Mouse (Mus musculus) MEL (cell line): ENCODE results near the gene Dnajb14. TPM values are rescaled to one million over a fixed set of nuclear protein-coding genes. Genes with fewer than 3 reads are reported as not detected.

ENCODE experiments used
- DNase-seq: peaks from one replicate; pipeline ENCODE4 v3.0.0; 2011; ENCODE audit warnings: low read depth, low spot score
- H3K27ac ChIP-seq: 2 replicates; pipeline ENCODE4 v1.5.1; 2012; ENCODE audit warnings: low read depth, mild to moderate bottlenecking, control low read depth, low read length, moderate library complexity; ENCODE audit not compliant: control insufficient read depth
- H3K27me3 ChIP-seq, 2 experiments: fragments of 150-350 bp in 1 of 2; sonication (generic) in 1 of 2; 2 replicates each; pipeline ENCODE4 v1.6.1; 2012; ENCODE audit warnings: low read length in 2 of 2, mild to moderate bottlenecking in 2 of 2, improper control_type of control experiment in 1 of 2, moderate library complexity in 1 of 2; ENCODE audit not compliant: insufficient read depth in 2 of 2, control insufficient read depth in 1 of 2
- H3K36me3 ChIP-seq, 2 experiments: 2 replicates each; pipeline ENCODE4 v1.6.1; 2012 to 2014; ENCODE audit warnings: low read length in 2 of 2, improper control_type of control experiment in 1 of 2, inconsistent platforms in 1 of 2, mild to moderate bottlenecking in 1 of 2; ENCODE audit not compliant: insufficient read depth in 2 of 2, control insufficient read depth in 1 of 2
- H3K4me1 ChIP-seq, 2 experiments: fragments of 150-350 bp in 1 of 2; sonication (generic) in 1 of 2; 2 replicates each; pipeline ENCODE4 v1.6.1; 2012; ENCODE audit warnings: low read length in 2 of 2, improper control_type of control experiment in 1 of 2, mild to moderate bottlenecking in 1 of 2; ENCODE audit not compliant: insufficient read depth in 2 of 2, control insufficient read depth in 1 of 2
- H3K4me3 ChIP-seq, 2 experiments: fragments of 150-350 bp in 1 of 2; sonication (generic) in 1 of 2; 2 replicates each; pipeline ENCODE4 v1.5.1; 2012; ENCODE audit warnings: low read depth in 2 of 2, low read length in 2 of 2, mild to moderate bottlenecking in 2 of 2, moderate library complexity in 2 of 2, control low read depth in 1 of 2, improper control_type of control experiment in 1 of 2; ENCODE audit not compliant: control insufficient read depth in 1 of 2, insufficient read depth in 1 of 2
- H3K79me2 ChIP-seq: 2 replicates; pipeline ENCODE4 v1.6.1; 2012; ENCODE audit warnings: mild to moderate bottlenecking, low read length, moderate library complexity; ENCODE audit not compliant: control insufficient read depth, poor library complexity, insufficient read depth
- H3K9ac ChIP-seq: 2 replicates; pipeline ENCODE4 v1.6.1; 2012; ENCODE audit warnings: low read depth, mild to moderate bottlenecking, control low read depth, low read length, moderate library complexity; ENCODE audit not compliant: control insufficient read depth, poor library complexity, severe bottlenecking
- H3K9me3 ChIP-seq: fragments of 150-350 bp; sonication (generic); replicated peaks from 2 replicates; pipeline ENCODE4 v1.6.1; 2012; ENCODE audit warnings: mild to moderate bottlenecking, low read length, improper control_type of control experiment, moderate library complexity; ENCODE audit not compliant: insufficient read depth
- BHLHE40 ChIP-seq: IDR thresholded peaks from 2 replicates; pipeline ENCODE4 v1.6.1; 2012; ENCODE audit warnings: low read depth, mild to moderate bottlenecking, inconsistent platforms, low read length, improper control_type of control experiment, borderline replicate concordance
- CHD1 ChIP-seq: IDR thresholded peaks from 2 replicates; pipeline ENCODE4 v1.6.1; 2012; ENCODE audit warnings: low read depth, mild to moderate bottlenecking, inconsistent platforms, low read length, improper control_type of control experiment
- CHD2 ChIP-seq: IDR thresholded peaks from 2 replicates; pipeline ENCODE4 v1.6.1; 2011; ENCODE audit warnings: low read length, improper control_type of control experiment
- CTCF ChIP-seq, 3 experiments: IDR thresholded peaks in 2 of 3; conservative IDR thresholded peaks in 1 of 3; 2 replicates each; pipeline ENCODE4 v1.5.1; 2011 to 2012; ENCODE audit warnings: low read length in 3 of 3, low read depth in 2 of 3, mild to moderate bottlenecking in 2 of 3, improper control_type of control experiment in 1 of 3, inconsistent platforms in 1 of 3, mixed read lengths in 1 of 3, moderate library complexity in 1 of 3; ENCODE audit not compliant: control insufficient read depth in 1 of 3, insufficient read depth in 1 of 3, poor library complexity in 1 of 3, severe bottlenecking in 1 of 3
- E2F4 ChIP-seq: IDR thresholded peaks from 2 replicates; pipeline ENCODE4 v1.6.1; 2011; ENCODE audit warnings: low read depth, low read length, improper control_type of control experiment, borderline replicate concordance
- ELF1 ChIP-seq: IDR thresholded peaks from 2 replicates; pipeline ENCODE4 v1.6.1; 2014; ENCODE audit warnings: low read depth, mild to moderate bottlenecking, inconsistent platforms, low read length, improper control_type of control experiment, moderate library complexity
- EP300 ChIP-seq, 2 experiments: IDR thresholded peaks; 2 replicates each; pipeline ENCODE4 v1.6.1; 2011; ENCODE audit warnings: improper control_type of control experiment in 2 of 2, low read length in 2 of 2, low read depth in 1 of 2, mild to moderate bottlenecking in 1 of 2
- ETS1 ChIP-seq: IDR thresholded peaks from 2 replicates; pipeline ENCODE4 v1.6.1; 2012; ENCODE audit warnings: low read depth, mild to moderate bottlenecking, inconsistent platforms, low read length, improper control_type of control experiment, moderate library complexity
- GABPA ChIP-seq: IDR thresholded peaks from 2 replicates; pipeline ENCODE4 v1.6.1; 2012; ENCODE audit warnings: low read depth, mild to moderate bottlenecking, inconsistent platforms, low read length, improper control_type of control experiment, moderate library complexity
- GATA1 ChIP-seq: IDR thresholded peaks from 2 replicates; pipeline ENCODE4 v1.6.1; 2011; ENCODE audit warnings: low read depth, low read length, improper control_type of control experiment
- MAFK ChIP-seq: IDR thresholded peaks from 2 replicates; pipeline ENCODE4 v1.6.1; 2011; ENCODE audit warnings: low read depth, mild to moderate bottlenecking, low read length, improper control_type of control experiment, borderline replicate concordance
- MAX ChIP-seq: IDR thresholded peaks from 2 replicates; pipeline ENCODE4 v1.6.1; 2011; ENCODE audit warnings: low read length, improper control_type of control experiment
- MEF2A ChIP-seq: IDR thresholded peaks from 2 replicates; pipeline ENCODE4 v1.6.1; 2014; ENCODE audit warnings: low read depth, mild to moderate bottlenecking, inconsistent platforms, low read length, improper control_type of control experiment; ENCODE audit not compliant: poor library complexity, insufficient replicate concordance, severe bottlenecking; ENCODE audit errors: extremely low read depth
- MXI1 ChIP-seq: IDR thresholded peaks from 2 replicates; pipeline ENCODE4 v1.6.1; 2011; ENCODE audit warnings: mild to moderate bottlenecking, low read depth, low read length, improper control_type of control experiment
- MYB ChIP-seq: IDR thresholded peaks from 2 replicates; pipeline ENCODE4 v1.6.1; 2011; ENCODE audit warnings: mild to moderate bottlenecking, low read depth, low read length, improper control_type of control experiment
- MYC ChIP-seq: IDR thresholded peaks from 2 replicates; pipeline ENCODE4 v1.6.1; 2011; ENCODE audit warnings: low read depth, mild to moderate bottlenecking, low read length, improper control_type of control experiment, moderate library complexity
- NELFE ChIP-seq: IDR thresholded peaks from 2 replicates; pipeline ENCODE4 v1.6.1; 2011; ENCODE audit warnings: low read depth, low read length, improper control_type of control experiment
- NRF1 ChIP-seq: IDR thresholded peaks from 2 replicates; pipeline ENCODE4 v1.6.1; 2014; ENCODE audit warnings: low read depth, mild to moderate bottlenecking, inconsistent platforms, low read length, improper control_type of control experiment, moderate library complexity; ENCODE audit not compliant: poor library complexity, insufficient read depth, severe bottlenecking
- POLR2A ChIP-seq, 2 experiments: IDR thresholded peaks; 2 replicates each; pipeline ENCODE4 v1.6.1; 2011 to 2012; ENCODE audit warnings: low read length in 2 of 2, mild to moderate bottlenecking in 2 of 2, control low read depth in 1 of 2, improper control_type of control experiment in 1 of 2, low read depth in 1 of 2, moderate library complexity in 1 of 2; ENCODE audit not compliant: control insufficient read depth in 1 of 2, insufficient read depth in 1 of 2, poor library complexity in 1 of 2
- RAD21 ChIP-seq: IDR thresholded peaks from 2 replicates; pipeline ENCODE4 v1.6.1; 2011; ENCODE audit warnings: mild to moderate bottlenecking, low read depth, low read length, improper control_type of control experiment
- RCOR1 ChIP-seq: IDR thresholded peaks from 2 replicates; pipeline ENCODE4 v1.6.1; 2012; ENCODE audit warnings: low read depth, mild to moderate bottlenecking, inconsistent platforms, low read length, improper control_type of control experiment
- SIN3A ChIP-seq: IDR thresholded peaks from 2 replicates; pipeline ENCODE4 v1.6.1; 2012; ENCODE audit warnings: low read length, improper control_type of control experiment, inconsistent platforms
- SMC3 ChIP-seq: IDR thresholded peaks from 2 replicates; pipeline ENCODE4 v1.6.1; 2011; ENCODE audit warnings: low read depth, low read length, improper control_type of control experiment
- TAL1 ChIP-seq: IDR thresholded peaks from 2 replicates; pipeline ENCODE4 v1.6.1; 2012; ENCODE audit warnings: mild to moderate bottlenecking, inconsistent platforms, low read length, moderate library complexity, mixed read lengths
- TBP ChIP-seq: IDR thresholded peaks from 2 replicates; pipeline ENCODE4 v1.8.0; 2011; ENCODE audit warnings: low read depth, low read length, improper control_type of control experiment
- TCF12 ChIP-seq: IDR thresholded peaks from 2 replicates; pipeline ENCODE4 v1.6.1; 2014; ENCODE audit warnings: low read depth, mild to moderate bottlenecking, inconsistent platforms, low read length, improper control_type of control experiment, moderate library complexity
- UBTF ChIP-seq: IDR thresholded peaks from 2 replicates; pipeline ENCODE4 v1.6.1; 2012; ENCODE audit warnings: low read depth, mild to moderate bottlenecking, inconsistent platforms, low read length, improper control_type of control experiment, moderate library complexity, borderline replicate concordance; ENCODE audit not compliant: insufficient read depth
- USF1 ChIP-seq: IDR thresholded peaks from 2 replicates; pipeline ENCODE4 v1.6.1; 2014; ENCODE audit warnings: low read depth, mild to moderate bottlenecking, inconsistent platforms, low read length, improper control_type of control experiment, moderate library complexity
- ZC3H11A ChIP-seq: IDR thresholded peaks from 2 replicates; pipeline ENCODE4 v1.6.1; 2012; ENCODE audit warnings: low read depth, mild to moderate bottlenecking, inconsistent platforms, low read length, improper control_type of control experiment
- ZKSCAN1 ChIP-seq: IDR thresholded peaks from 2 replicates; pipeline ENCODE4 v1.6.1; 2012; ENCODE audit warnings: low read depth, mild to moderate bottlenecking, inconsistent platforms, low read length, improper control_type of control experiment, moderate library complexity
- ZNF384 ChIP-seq: IDR thresholded peaks from 2 replicates; pipeline ENCODE4 v1.6.1; 2012; ENCODE audit warnings: low read depth, mild to moderate bottlenecking, inconsistent platforms, low read length, improper control_type of control experiment
- polyA plus RNA-seq, 2 experiments: library from polyadenylated mRNA; stranded (reverse) in 1 of 2; unstranded in 1 of 2; fragments of >175 nt in 1 of 2; fragments of >200 nt in 1 of 2; gene quantifications; 2 replicates each; pipeline versions ENCODE4 v1.2.1 to v1.2.4; 2012; ENCODE audit warnings: low replicate concordance in 2 of 2, low read depth in 1 of 2; ENCODE audit not compliant: insufficient read length in 2 of 2, insufficient read depth in 1 of 2, missing spikeins in 1 of 2
- total RNA-seq: library from RNA; depleted of rRNA; stranded (reverse); fragments of 300-350 nt; gene quantifications from 2 replicates; pipeline ENCODE4 v1.2.3, GENCODE M21; 2012

The Dnajb14 gene
- total and polyA plus RNA-seq, 3 experiments: 4.2 to 6.1 TPM; not detected in 1

- peaks cover 40 to 61% of the 10 kb centered on the region in 2 experiments for H3K36me3 ChIP-seq
- H3K79me2 ChIP-seq: peaks cover 3% of the 10 kb centered on the region
- no peaks in the 10 kb centered on the region for H3K27me3 ChIP-seq
- DNase-seq: no peak
- H3K27ac ChIP-seq: peak overlapping the region; percentile 90
- no peak for TF ChIP-seq MXI1
- no peak for TF ChIP-seq E2F4
- no peak for TF ChIP-seq MYB
- H3K9me3 ChIP-seq: no peaks in the 10 kb centered on the region
- H3K9ac ChIP-seq: no peak overlapping the region
- H3K4me3 ChIP-seq: no peak overlapping the region
- peaks cover 38 to 43% of the 10 kb centered on the region in 2 experiments for H3K4me1 ChIP-seq
These were observed 74.7 kb downstream of the Dnajb14 start for GRCm38 (mm10) chr3:137942098-137942622.

- Histone ChIP-seq H3K4me1 (peaks cover 47 to 54% of the 10 kb centered on the region in 2 experiments), H3K36me3 (peaks cover 37 to 75% of the 10 kb centered on the region in 2 experiments)
These were observed 76.3 kb downstream of the Dnajb14 start for GRCm38 (mm10) chr3:137943737-137944154.

GRCm38 (mm10) chr3:137946827-137947226 is 79.4 kb downstream of the Dnajb14 start:
- H3K79me2 ChIP-seq: peaks cover 3% of the 10 kb centered on the region
- H3K4me1 ChIP-seq: peaks cover 44 to 63% of the 10 kb centered on the region in 2 experiments
- peak overlapping the region; percentile 9; the same call in 1 of the 2 replicates for H3K9ac ChIP-seq
- peaks cover 25 to 89% of the 10 kb centered on the region in 2 experiments for H3K36me3 ChIP-seq
- no peaks in the 10 kb centered on the region for H3K27me3 ChIP-seq
- TF ChIP-seq ZKSCAN1 (no peak), NELFE (no peak), CTCF (IDR thresholded peaks at IDR 0.05 in 2 of 3, conservative IDR thresholded peaks at IDR 0.05 in 1 of 3; ENCODE audit: control insufficient read depth in 1 of 3, insufficient read depth in 1 of 3, low read depth in 2 of 3, low read length in 3 of 3, poor library complexity in 1 of 3, severe bottlenecking in 1 of 3) (no peak), MAFK (no peak), SIN3A (no peak), TAL1 (no peak), ETS1 (no peak), USF1 (no peak), NRF1 (no peak), POLR2A (IDR thresholded peaks at IDR 0.05; ENCODE audit: control insufficient read depth in 1 of 2, insufficient read depth in 1 of 2, low read depth in 1 of 2, low read length in 2 of 2, poor library complexity in 1 of 2) (no peak), MEF2A (no peak), ELF1 (no peak), MYB (no peak), RCOR1 (no peak), E2F4 (no peak)
- H3K4me3 ChIP-seq: no peak overlapping the region
- peak overlapping the region; percentile 94 for H3K27ac ChIP-seq
- H3K9me3 ChIP-seq: no peaks in the 10 kb centered on the region
- DNase-seq: no peak

More at GRCm38 (mm10) chr3:137943737-137944154, 76.3 kb downstream of the Dnajb14 start:
- Histone ChIP-seq H3K9ac (no peak overlapping the region), H3K9me3 (no peaks in the 10 kb centered on the region), H3K79me2 (peaks cover 3% of the 10 kb centered on the region), H3K4me3 (no peak overlapping the region), H3K27me3 (no peaks in the 10 kb centered on the region), H3K27ac (peak overlapping the region; percentile 36)
- DNase-seq: peak; percentile 57
- TF ChIP-seq TAL1: peak; percentile 73
- no peak for TF ChIP-seq E2F4
- TF ChIP-seq ZNF384: no peak
- TF ChIP-seq EP300 (IDR thresholded peaks at IDR 0.05; ENCODE audit: low read depth in 1 of 2, low read length in 2 of 2): peak; percentile 71 to 88
- TF ChIP-seq ZC3H11A: no peak
- peak; percentile 80; the same call in 1 of the 2 replicates for TF ChIP-seq ETS1
- TF ChIP-seq TBP: no peak
- TF ChIP-seq TCF12: peak; percentile 69; the same call in 1 of the 2 replicates
- peak; percentile 50; the same call in 1 of the 2 replicates for TF ChIP-seq CHD2
- TF ChIP-seq GABPA: no peak
- TF ChIP-seq RCOR1: peak; percentile 54; the same call in 1 of the 2 replicates
- no peak for TF ChIP-seq CHD1
- 0 out of 2 replicates have a peak, but pooled peaks have one; percentile 73 for TF ChIP-seq MYC
- 0 out of 2 replicates have a peak, but pooled peaks have one; percentile 31 for TF ChIP-seq ELF1
- TF ChIP-seq BHLHE40: 0 out of 2 replicates have a peak, but pooled peaks have one; percentile 52
- no peak for TF ChIP-seq RAD21
- peak; percentile 70 for TF ChIP-seq SIN3A
- no peak for TF ChIP-seq SMC3
- TF ChIP-seq MYB: peak; percentile 45; the same call in 1 of the 2 replicates
- no peak for TF ChIP-seq MAX
- TF ChIP-seq UBTF: no peak
- TF ChIP-seq ZKSCAN1: no peak
- TF ChIP-seq MXI1: no peak
- TF ChIP-seq GATA1: peak; percentile 80
- no peak for TF ChIP-seq NELFE
- TF ChIP-seq, all 39 proteins: peak for 12
